Mouse (Mus musculus): ENCODE measurements around the gene Vinac1. TPM values are rescaled to one million over a fixed set of nuclear protein-coding genes. Genes with fewer than 3 reads are reported as not detected.

Vinac1 gene
- total and polyA plus RNA-seq, 3 experiments: 0.03 TPM; not detected in 2

DNA sequence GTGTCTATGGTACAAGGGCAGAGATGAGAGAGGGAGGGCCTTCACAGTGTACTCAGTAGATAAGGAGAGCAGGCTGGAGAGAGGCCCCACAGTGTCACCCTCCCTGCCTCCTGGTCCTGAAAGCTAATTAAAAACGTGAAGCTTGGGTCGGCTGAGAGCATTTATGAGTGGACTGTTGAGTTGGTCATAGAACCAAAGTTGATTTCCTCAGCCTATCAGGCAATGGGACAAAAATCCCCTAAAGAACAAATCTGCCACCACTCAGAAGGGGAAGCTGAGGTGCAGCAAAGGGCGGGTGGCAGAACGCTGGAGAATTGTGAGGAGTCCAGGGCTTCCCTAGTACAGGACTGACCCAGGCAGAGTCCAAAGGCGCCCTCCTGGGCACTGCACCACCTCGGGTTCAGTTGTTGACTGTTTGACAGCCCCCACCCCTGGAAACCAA is 10.0 kb upstream of the Vinac1 start:
- Histone ChIP-seq H3K9ac (ENCODE audit: control insufficient read depth, low read depth, low read length, poor library complexity, severe bottlenecking) (no peak overlapping the region), H3K4me1 (ENCODE audit: control insufficient read depth in 1 of 2, insufficient read depth in 2 of 2, low read length in 2 of 2) (no peaks in the 10 kb centered on the region), H3K9me3 (replicated peaks; ENCODE audit: insufficient read depth, low read length) (no peaks in the 10 kb centered on the region), H3K4me3 (ENCODE audit: control insufficient read depth in 1 of 2, insufficient read depth in 1 of 2, low read depth in 2 of 2, low read length in 2 of 2) (no peak overlapping the region), H3K27ac (ENCODE audit: control insufficient read depth, low read depth, low read length) (no peak overlapping the region), H3K27me3 (ENCODE audit: control insufficient read depth in 1 of 2, insufficient read depth in 2 of 2, low read length in 2 of 2) (peaks cover 4 to 5% of the 10 kb centered on the region in 2 experiments), H3K36me3 (ENCODE audit: control insufficient read depth in 1 of 2, insufficient read depth in 2 of 2, low read length in 2 of 2) (no peaks in the 10 kb centered on the region), H3K79me2 (ENCODE audit: control insufficient read depth, insufficient read depth, low read length, poor library complexity) (no peaks in the 10 kb centered on the region)
- no peak for TF ChIP-seq E2F4 (IDR thresholded peaks at IDR 0.05; ENCODE audit: borderline replicate concordance, low read depth, low read length)
- no peak for TF ChIP-seq POLR2A (IDR thresholded peaks at IDR 0.05; ENCODE audit: control insufficient read depth in 1 of 2, insufficient read depth in 1 of 2, low read depth in 1 of 2, low read length in 2 of 2, poor library complexity in 1 of 2)
- TF ChIP-seq HCFC1 (IDR thresholded peaks at IDR 0.05; ENCODE audit: low read depth, low read length): no peak
- TF ChIP-seq RCOR1 (IDR thresholded peaks at IDR 0.05; ENCODE audit: low read depth, low read length): no peak
- TF ChIP-seq NELFE (IDR thresholded peaks at IDR 0.05; ENCODE audit: low read depth, low read length): no peak
- no peak for TF ChIP-seq SIN3A (IDR thresholded peaks at IDR 0.05; ENCODE audit: low read length)
- no peak for TF ChIP-seq MAFK (IDR thresholded peaks at IDR 0.05; ENCODE audit: borderline replicate concordance, low read depth, low read length)
- no peak for TF ChIP-seq MXI1 (IDR thresholded peaks at IDR 0.05; ENCODE audit: low read depth, low read length)
- TF ChIP-seq TBP (IDR thresholded peaks at IDR 0.05; ENCODE audit: low read depth, low read length): no peak
- no peak for TF ChIP-seq ZNF384 (IDR thresholded peaks at IDR 0.05; ENCODE audit: low read depth, low read length)
- no peak for TF ChIP-seq ZKSCAN1 (IDR thresholded peaks at IDR 0.05; ENCODE audit: low read depth, low read length)
- no peak for TF ChIP-seq ELF1 (IDR thresholded peaks at IDR 0.05; ENCODE audit: low read depth, low read length)
- no peak for TF ChIP-seq CHD2 (IDR thresholded peaks at IDR 0.05; ENCODE audit: low read length)
- DNase-seq (ENCODE audit: low read depth, low spot score): no peak

DNA sequence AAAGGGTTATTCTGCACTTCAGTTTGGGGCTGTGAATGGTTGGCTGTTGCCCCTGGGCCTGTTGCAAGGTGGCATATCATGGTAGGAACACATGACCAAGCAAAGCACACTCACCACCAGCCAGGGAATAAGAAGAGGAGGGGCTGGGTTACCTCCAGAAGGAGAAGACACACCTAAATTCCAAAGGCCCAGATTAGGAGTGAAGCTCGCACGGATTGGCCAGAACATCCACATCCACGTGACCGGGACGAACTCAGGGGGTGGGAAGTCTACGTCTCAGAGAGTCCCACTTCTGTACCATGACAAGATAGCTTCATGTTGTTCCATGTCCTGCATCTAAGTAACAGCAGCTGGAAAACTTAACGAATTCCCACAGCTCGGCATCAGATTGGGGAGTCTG is 9.3 kb upstream of the Vinac1 start:
- DNase-seq (ENCODE audit: low read depth, low spot score): no peak
- Histone ChIP-seq H3K27ac (ENCODE audit: control insufficient read depth, low read depth, low read length) (no peak overlapping the region), H3K4me1 (ENCODE audit: control insufficient read depth in 1 of 2, insufficient read depth in 2 of 2, low read length in 2 of 2) (no peaks in the 10 kb centered on the region), H3K9me3 (replicated peaks; ENCODE audit: insufficient read depth, low read length) (no peaks in the 10 kb centered on the region), H3K36me3 (ENCODE audit: control insufficient read depth in 1 of 2, insufficient read depth in 2 of 2, low read length in 2 of 2) (no peaks in the 10 kb centered on the region), H3K4me3 (ENCODE audit: control insufficient read depth in 1 of 2, insufficient read depth in 1 of 2, low read depth in 2 of 2, low read length in 2 of 2) (no peak overlapping the region), H3K27me3 (ENCODE audit: control insufficient read depth in 1 of 2, insufficient read depth in 2 of 2, low read length in 2 of 2) (peaks cover 4 to 5% of the 10 kb centered on the region in 2 experiments), H3K9ac (ENCODE audit: control insufficient read depth, low read depth, low read length, poor library complexity, severe bottlenecking) (no peak overlapping the region), H3K79me2 (ENCODE audit: control insufficient read depth, insufficient read depth, low read length, poor library complexity) (no peaks in the 10 kb centered on the region)
- TF ChIP-seq MEF2A (IDR thresholded peaks at IDR 0.05; ENCODE audit: extremely low read depth, insufficient replicate concordance, low read depth, low read length, poor library complexity, severe bottlenecking) (no peak), POLR2AphosphoS2 (IDR thresholded peaks at IDR 0.05; ENCODE audit: low read length) (no peak), CTCF (IDR thresholded peaks at IDR 0.05 in 2 of 3, conservative IDR thresholded peaks at IDR 0.05 in 1 of 3; ENCODE audit: control insufficient read depth in 1 of 3, insufficient read depth in 1 of 3, low read depth in 2 of 3, low read length in 3 of 3, poor library complexity in 1 of 3, severe bottlenecking in 1 of 3) (no peak), TAL1 (IDR thresholded peaks at IDR 0.05; ENCODE audit: low read length) (no peak), POLR2AphosphoS5 (IDR thresholded peaks at IDR 0.05; ENCODE audit: borderline replicate concordance, low read depth, low read length) (no peak), GABPA (IDR thresholded peaks at IDR 0.05; ENCODE audit: low read depth, low read length) (no peak), NELFE (IDR thresholded peaks at IDR 0.05; ENCODE audit: low read depth, low read length) (no peak), ELF1 (IDR thresholded peaks at IDR 0.05; ENCODE audit: low read depth, low read length) (no peak), MAX (IDR thresholded peaks at IDR 0.05; ENCODE audit: low read length) (no peak), RAD21 (IDR thresholded peaks at IDR 0.05; ENCODE audit: low read depth, low read length) (no peak), MYB (IDR thresholded peaks at IDR 0.05; ENCODE audit: low read depth, low read length) (no peak), SIN3A (IDR thresholded peaks at IDR 0.05; ENCODE audit: low read length) (no peak), ETS1 (IDR thresholded peaks at IDR 0.05; ENCODE audit: low read depth, low read length) (no peak)

Data from MEL (cell line).